Mouse (Mus musculus) lung, postnatal 0 days (tissue): ENCODE measurements at regions not wholly inside any gene's neighbourhood (a gene's known extent, or its start where the extent isn't known, plus 50 kb on each side); places are given as distances from the start of the nearest gene placed in this dataset.

Experiments used
- CTCF ChIP-seq: IDR thresholded peaks from 2 replicates; pipeline ENCODE4 v1.5.1; 2016; ENCODE audit warnings: antibody characterized with exemption, mild to moderate bottlenecking
- EP300 ChIP-seq: IDR thresholded peaks from 2 replicates; pipeline ENCODE4 v1.6.1; 2016; ENCODE audit warnings: antibody characterized with exemption, mild to moderate bottlenecking, control low read depth

DNA sequence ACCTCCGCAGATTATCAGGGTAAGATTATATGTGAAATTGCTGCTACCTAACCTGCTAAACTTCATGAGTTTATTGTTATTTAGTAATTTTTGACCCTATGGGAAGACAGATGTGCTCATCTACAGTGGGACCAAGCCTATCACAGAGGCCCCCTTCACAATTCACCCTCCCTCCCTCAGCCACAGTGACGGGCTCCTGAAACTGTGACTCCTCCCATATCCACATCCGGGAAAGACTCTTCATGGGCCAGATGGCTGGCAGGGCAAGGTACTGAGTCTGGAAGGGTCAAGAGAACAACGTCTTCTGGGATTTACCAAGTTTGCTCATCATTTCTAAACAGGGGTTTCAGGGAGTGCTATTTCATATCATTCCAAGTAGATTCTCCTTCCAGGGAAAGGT is 84.1 kb upstream of the Irs2 start:
- TF ChIP-seq CTCF = no peak
- TF ChIP-seq EP300 = no peak
